Mouse (Mus musculus) liver, embryonic 11.5 days (tissue): ENCODE results near the gene Arv1. TPM values are rescaled to one million over a fixed set of nuclear protein-coding genes. Genes with fewer than 3 reads are reported as not detected.

ENCODE experiments used
- ATAC-seq: fragments of 200-750 bp; cut with Nextera tagmentation; replicated peaks from 2 replicates; pipeline ENCODE4 v1.8.0; 2017; ENCODE audit warnings: moderate number of reproducible peaks, mild to moderate bottlenecking, moderate TSS enrichment, moderate library complexity; ENCODE audit not compliant: low FRiP score
- DNase-seq: peaks from one replicate; pipeline ENCODE4 v3.0.0-alpha.2; 2017; ENCODE audit warnings: low spot score
- H3K27ac ChIP-seq: fragments of 300-500 bp; sonication (generic); 2 replicates; pipeline ENCODE4 v1.5.1; 2014; ENCODE audit warnings: mild to moderate bottlenecking, low read depth, low read length, control low read depth
- H3K27me3 ChIP-seq: fragments of 300-500 bp; sonication (generic); replicated peaks from 2 replicates; pipeline ENCODE4 v1.6.1; 2014; ENCODE audit warnings: low read length, mixed read lengths; ENCODE audit not compliant: control insufficient read depth, insufficient read depth
- H3K36me3 ChIP-seq: fragments of 300-500 bp; sonication (generic); 2 replicates; pipeline ENCODE4 v1.6.1; 2014; ENCODE audit warnings: mild to moderate bottlenecking, low read length, moderate library complexity, mixed read lengths; ENCODE audit not compliant: control insufficient read depth, insufficient read depth
- H3K4me1 ChIP-seq: fragments of 300-500 bp; sonication (generic); replicated peaks from 2 replicates; pipeline ENCODE4 v1.6.1; 2014; ENCODE audit warnings: low read length, mixed read lengths; ENCODE audit not compliant: control insufficient read depth, insufficient read depth
- H3K4me2 ChIP-seq: fragments of 300-500 bp; sonication (generic); 2 replicates; pipeline ENCODE4 v1.6.1; 2014; ENCODE audit warnings: mild to moderate bottlenecking, control low read depth, moderate library complexity
- H3K4me3 ChIP-seq: fragments of 300-500 bp; sonication (generic); 2 replicates; pipeline ENCODE4 v1.5.1; 2014; ENCODE audit warnings: low read depth, low read length, control low read depth
- H3K9ac ChIP-seq: fragments of 300-500 bp; sonication (generic); 2 replicates; pipeline ENCODE4 v1.6.1; 2014; ENCODE audit warnings: low read depth, low read length, control low read depth
- H3K9me3 ChIP-seq: fragments of 300-500 bp; sonication (generic); 2 replicates; pipeline ENCODE4 v1.6.1; 2016; ENCODE audit warnings: low read length, inconsistent platforms, mixed read lengths; ENCODE audit not compliant: control insufficient read depth
- WGBS: fragments of 180-500 bp; shearing (Covaris S2); extraction: QIAGEN DNeasy Blood & Tissue Kit; methylation state at CpG from one replicate; pipeline ENCODE4 v1.1.7; 2014; 5-methylcytosine and 5-hydroxymethylcytosine counted together
- polyA plus RNA-seq: library from polyadenylated mRNA; unstranded; fragments of >200 nt; fragmentation: Nextera tagmentation; extraction: Ambion mirVana; gene quantifications from 2 replicates; pipeline ENCODE4 v1.2.1, GENCODE M21; 2014

Gene Arv1
- polyA plus RNA-seq, 1 experiment from 2014 or later, result 23.3 TPM

DNA sequence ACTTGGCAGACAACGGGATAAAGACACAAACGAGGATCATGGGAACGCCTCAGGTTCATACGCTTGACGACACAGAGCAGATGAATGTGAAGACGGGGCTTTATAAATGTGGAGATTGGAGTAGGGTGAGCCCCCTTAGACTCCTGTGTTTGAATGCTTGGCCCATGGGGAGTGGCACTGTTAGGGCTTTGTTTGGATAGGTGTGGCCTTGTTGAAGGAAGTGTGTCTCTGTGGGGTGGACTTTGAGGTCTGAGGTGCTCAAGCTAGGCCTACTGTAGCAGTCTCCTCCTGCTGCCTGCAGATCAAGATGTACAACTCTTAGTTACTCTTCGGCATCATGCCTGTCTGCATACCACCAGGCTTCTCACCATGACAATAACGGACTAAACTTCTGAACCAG, 16.1 kb upstream of the Arv1 start:
- Histone ChIP-seq H3K4me2 (no peak overlapping the region), H3K4me3 (no peak overlapping the region), H3K27ac (no peak overlapping the region), H3K9me3 (no peaks in the 10 kb centered on the region), H3K27me3 (no peaks in the 10 kb centered on the region), H3K9ac (no peak overlapping the region), H3K4me1 (no peaks in the 10 kb centered on the region), H3K36me3 (peaks cover 8% of the 10 kb centered on the region; the same call in 1 of the 2 replicates)
- ATAC-seq (no peak), DNase-seq (no peak)
- 95% methylated on average over 8 of the region's 8 CpGs for WGBS

DNA sequence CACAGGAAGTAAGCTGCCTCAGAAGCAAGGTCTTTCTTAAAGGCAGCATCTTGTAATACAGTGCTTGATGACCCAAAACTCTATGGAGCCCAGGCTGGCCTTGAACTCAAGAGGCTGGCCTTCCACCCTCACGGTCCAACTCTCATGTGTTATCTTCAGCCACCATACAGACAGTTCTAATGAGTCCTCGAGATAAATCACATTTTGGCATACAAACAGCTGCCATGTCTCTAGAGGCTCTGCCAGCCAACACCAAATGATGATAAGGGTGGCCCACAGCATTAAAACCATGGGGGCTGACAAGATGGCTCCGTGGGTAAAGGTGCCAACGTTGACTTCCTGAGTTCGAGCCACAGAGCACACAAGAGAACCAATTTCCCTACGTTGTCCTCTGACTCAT, 8.7 kb upstream of the Arv1 start:
- 75% methylated on average over 6 of the region's 6 CpGs for WGBS
- no peaks in the 10 kb centered on the region for H3K27me3 ChIP-seq
- H3K27ac ChIP-seq, result no peak overlapping the region
- H3K9ac ChIP-seq, result no peak overlapping the region
- H3K9me3 ChIP-seq, result no peaks in the 10 kb centered on the region
- H3K4me3 ChIP-seq, result no peak overlapping the region
- H3K36me3 ChIP-seq, result peaks cover 22% of the 10 kb centered on the region
- no peaks in the 10 kb centered on the region; the same call in none of the 2 replicates for H3K4me1 ChIP-seq
- DNase-seq (no peak), ATAC-seq (peak; percentile 73)
- no peak overlapping the region for H3K4me2 ChIP-seq

DNA sequence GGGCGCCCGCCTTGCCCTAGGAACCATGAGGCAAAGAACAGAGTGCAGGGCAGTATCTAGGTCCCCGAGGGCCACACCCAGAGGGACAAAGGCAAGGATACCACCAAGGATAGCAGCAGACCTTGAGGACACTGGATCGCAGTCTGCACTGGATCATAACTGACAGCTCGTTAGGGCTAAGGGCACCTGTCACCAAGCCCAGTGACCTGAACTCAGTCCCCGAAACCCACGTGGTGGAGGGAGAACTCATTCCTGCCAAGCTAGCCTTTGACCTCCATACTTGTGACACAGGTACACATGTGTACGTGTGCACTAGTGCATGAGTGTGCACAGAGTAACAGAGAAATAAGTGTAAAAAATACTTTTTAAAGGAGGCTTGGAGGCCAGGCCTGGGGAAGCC, 6.2 kb upstream of the Arv1 start:
- Histone ChIP-seq H3K4me1 (peaks cover 5% of the 10 kb centered on the region), H3K27me3 (no peaks in the 10 kb centered on the region), H3K9ac (no peak overlapping the region), H3K4me2 (no peak overlapping the region), H3K36me3 (peaks cover 18% of the 10 kb centered on the region), H3K4me3 (no peak overlapping the region), H3K9me3 (no peaks in the 10 kb centered on the region), H3K27ac (no peak overlapping the region)
- ATAC-seq (no peak), DNase-seq (no peak)
- 84% methylated on average over 8 of the region's 8 CpGs for WGBS

- no peaks in the 10 kb centered on the region for H3K27me3 ChIP-seq
- ATAC-seq (no peak), DNase-seq (no peak)
- H3K4me1 ChIP-seq, result peaks cover 17% of the 10 kb centered on the region
- no peak overlapping the region for H3K27ac ChIP-seq
- peak overlapping the region; percentile 99 for H3K4me3 ChIP-seq
- H3K9me3 ChIP-seq, result no peaks in the 10 kb centered on the region
- no peak overlapping the region for H3K9ac ChIP-seq
- H3K4me2 ChIP-seq, result peak overlapping the region; percentile 95
- 0 out of 2 replicates have a peak, but pooled peaks cover 2% of the 10 kb centered on the region for H3K36me3 ChIP-seq
- 79% methylated on average over 7 of the region's 7 CpGs for WGBS
These were observed 1.8 kb upstream of the Arv1 start for GRCm38 (mm10) chr8:124720133-124720532.

GRCm38 (mm10) chr8:124720938-124721861, 739 bp upstream of the Arv1 start:
- Histone ChIP-seq H3K4me2 (peak overlapping the region; percentile 95), H3K9me3 (no peaks in the 10 kb centered on the region), H3K4me1 (peaks cover 17% of the 10 kb centered on the region), H3K4me3 (peak overlapping the region; percentile 99), H3K27me3 (no peaks in the 10 kb centered on the region), H3K27ac (0 out of 2 replicates have a peak overlapping the region, but pooled peaks have one; percentile 25), H3K9ac (peak overlapping the region; percentile 85), H3K36me3 (0 out of 2 replicates have a peak, but pooled peaks cover 2% of the 10 kb centered on the region)
- peak; percentile 56 for ATAC-seq
- peak; percentile 60 for DNase-seq
- 3% methylated on average over 31 of the region's 31 CpGs for WGBS

DNA sequence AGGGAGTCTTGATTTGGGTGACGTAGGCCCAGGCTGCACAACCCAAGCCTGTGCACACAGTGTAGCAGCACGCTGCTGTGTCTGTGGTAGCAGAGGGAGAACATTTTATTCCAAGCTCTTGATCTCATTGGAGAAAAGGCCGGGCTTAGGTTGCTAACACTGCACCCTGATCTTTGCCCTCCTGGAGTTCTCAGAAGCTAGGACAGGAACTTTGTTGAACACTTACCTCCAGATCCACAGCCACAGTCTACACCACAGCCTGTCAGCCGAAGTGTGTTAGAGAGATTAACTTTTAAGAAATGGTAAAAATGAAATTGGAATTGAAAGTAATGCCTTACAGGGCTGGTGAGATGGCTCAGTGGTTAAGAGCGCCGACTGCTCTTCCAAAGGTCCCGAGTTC, 2.4 kb downstream of the Arv1 start:
- H3K36me3 ChIP-seq, result peaks cover 9% of the 10 kb centered on the region; the same call in 1 of the 2 replicates
- 94% methylated on average over 7 of the region's 7 CpGs for WGBS
- H3K9me3 ChIP-seq, result no peaks in the 10 kb centered on the region
- H3K9ac ChIP-seq, result no peak overlapping the region
- no peaks in the 10 kb centered on the region for H3K27me3 ChIP-seq
- no peak overlapping the region for H3K4me3 ChIP-seq
- peaks cover 17% of the 10 kb centered on the region for H3K4me1 ChIP-seq
- ATAC-seq (no peak), DNase-seq (no peak)
- no peak overlapping the region for H3K27ac ChIP-seq
- H3K4me2 ChIP-seq, result no peak overlapping the region

DNA sequence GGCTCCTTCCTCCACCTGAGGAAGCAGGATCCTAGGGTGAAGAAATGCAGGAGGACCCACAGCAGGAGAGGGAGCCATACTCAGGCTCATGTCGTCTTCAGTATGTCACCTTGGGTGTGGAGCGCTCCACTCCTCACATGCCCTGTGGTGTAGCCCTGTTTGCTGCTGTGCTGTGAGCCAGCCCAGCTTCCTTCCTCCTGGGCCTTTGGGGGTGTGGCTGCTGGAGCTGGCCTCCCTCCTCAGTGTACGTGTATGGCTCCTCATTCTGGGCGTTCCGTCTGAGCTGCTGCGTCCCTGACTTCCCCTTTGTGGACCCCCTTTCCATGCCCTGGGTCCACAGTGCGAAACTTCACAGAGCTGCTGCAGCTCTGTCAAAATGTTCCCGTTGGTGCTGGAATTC, 10.9 kb downstream of the Arv1 start:
- Histone ChIP-seq H3K36me3 (peaks cover 54% of the 10 kb centered on the region), H3K4me3 (no peak overlapping the region), H3K4me2 (no peak overlapping the region), H3K9me3 (no peaks in the 10 kb centered on the region), H3K9ac (no peak overlapping the region), H3K27me3 (no peaks in the 10 kb centered on the region), H3K4me1 (no peaks in the 10 kb centered on the region), H3K27ac (no peak overlapping the region)
- ATAC-seq (no peak; the same call in 1 of the 2 replicates), DNase-seq (no peak)
- 73% methylated on average over 8 of the region's 8 CpGs for WGBS

- Histone ChIP-seq H3K27ac (no peak overlapping the region), H3K9ac (no peak overlapping the region), H3K27me3 (no peaks in the 10 kb centered on the region), H3K9me3 (no peaks in the 10 kb centered on the region), H3K36me3 (peaks cover 39% of the 10 kb centered on the region), H3K4me3 (no peak overlapping the region), H3K4me2 (no peak overlapping the region), H3K4me1 (no peaks in the 10 kb centered on the region)
- DNase-seq (no peak), ATAC-seq (no peak)
- WGBS, result 64% methylated on average over 3 of the region's 3 CpGs
These were observed 13.5 kb downstream of the Arv1 start for GRCm38 (mm10) chr8:124735371-124735911.
